Mouse (Mus musculus) A20 (cell line): ENCODE measurements around the gene Mylk.

Experiments used
- DNase-seq: peaks from one replicate; pipeline ENCODE4 v3.0.0-alpha.2; 2011; ENCODE audit warnings: low read depth, low spot score

The Mylk gene

DNA sequence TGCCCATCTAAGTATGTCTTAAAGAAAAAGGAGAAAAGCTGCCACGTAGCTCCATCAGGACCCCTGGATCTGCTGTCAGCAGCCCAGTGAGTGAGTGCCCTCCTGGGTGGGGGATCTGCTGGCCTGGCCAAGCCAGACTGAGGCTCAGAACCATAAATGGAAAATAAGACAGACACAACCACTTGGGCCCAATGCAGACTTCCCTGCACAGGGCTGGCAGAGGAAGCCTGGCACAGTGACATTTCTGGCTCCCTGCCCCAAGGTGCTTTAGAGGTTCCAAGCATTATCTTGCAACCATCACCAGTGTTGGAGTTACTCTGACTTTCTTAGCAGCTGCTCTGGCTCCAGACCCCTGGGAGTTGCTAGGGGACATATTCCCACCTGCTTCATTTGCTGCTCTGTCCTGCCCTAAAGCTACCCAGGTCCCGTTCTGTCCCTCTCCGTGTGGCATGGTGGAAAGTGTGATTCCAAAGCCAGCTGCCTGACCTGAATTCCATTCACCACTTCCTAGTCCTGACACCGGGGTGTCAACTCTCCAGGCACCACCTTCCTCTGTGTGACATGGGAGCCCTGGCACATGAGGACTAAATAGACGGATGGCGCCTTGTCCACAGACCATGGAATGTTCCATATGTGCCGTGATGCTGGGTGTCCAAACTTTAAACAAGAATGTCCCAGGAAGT, 156.7 kb downstream of the Mylk start:
- no peak for DNase-seq

DNA sequence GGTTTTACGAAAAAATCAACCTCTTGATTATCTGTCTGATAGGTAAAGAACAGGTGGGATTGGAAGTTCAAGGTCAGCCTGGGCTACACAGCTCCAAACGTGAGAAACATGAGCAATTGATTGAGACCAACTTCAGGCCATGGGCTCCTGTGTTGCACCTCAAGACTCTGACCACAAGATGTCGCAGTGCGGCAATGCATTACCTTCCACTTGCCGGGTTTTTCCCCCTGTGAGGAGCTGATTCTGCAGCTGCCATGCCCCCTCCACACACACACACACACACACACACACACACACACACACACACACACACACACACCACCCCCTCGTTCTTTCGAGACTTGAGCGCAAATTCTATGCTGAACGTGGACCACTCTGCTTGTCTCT, 157.3 kb downstream of the Mylk start:
- DNase-seq = peak; percentile 64

GRCm38 (mm10) chr16:34902761-34903160, 157.8 kb downstream of the Mylk start:
- DNase-seq = no peak

DNA sequence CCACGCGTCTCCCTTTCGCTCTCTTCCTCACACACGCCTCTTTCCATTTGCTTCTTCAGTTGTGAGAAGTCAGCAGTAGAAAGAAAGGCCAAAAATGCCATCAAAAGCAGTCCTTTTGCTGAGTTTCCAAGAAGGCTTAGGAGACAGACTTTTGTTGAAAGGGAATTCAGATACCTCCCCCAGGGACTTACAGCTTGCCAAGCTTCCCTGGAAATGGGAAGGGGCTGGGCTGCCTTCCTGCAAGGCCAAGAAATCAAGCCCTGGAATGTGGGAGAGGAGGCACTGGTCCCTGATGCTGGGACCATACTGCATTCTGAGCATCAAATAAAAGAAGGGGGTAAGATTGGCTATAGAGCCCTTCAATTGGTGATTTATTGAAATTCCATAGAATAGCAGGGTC, 159.9 kb downstream of the Mylk start:
- DNase-seq = no peak

GRCm38 (mm10) chr16:34909437-34909836, 164.4 kb downstream of the Mylk start:
- no peak for DNase-seq

DNA sequence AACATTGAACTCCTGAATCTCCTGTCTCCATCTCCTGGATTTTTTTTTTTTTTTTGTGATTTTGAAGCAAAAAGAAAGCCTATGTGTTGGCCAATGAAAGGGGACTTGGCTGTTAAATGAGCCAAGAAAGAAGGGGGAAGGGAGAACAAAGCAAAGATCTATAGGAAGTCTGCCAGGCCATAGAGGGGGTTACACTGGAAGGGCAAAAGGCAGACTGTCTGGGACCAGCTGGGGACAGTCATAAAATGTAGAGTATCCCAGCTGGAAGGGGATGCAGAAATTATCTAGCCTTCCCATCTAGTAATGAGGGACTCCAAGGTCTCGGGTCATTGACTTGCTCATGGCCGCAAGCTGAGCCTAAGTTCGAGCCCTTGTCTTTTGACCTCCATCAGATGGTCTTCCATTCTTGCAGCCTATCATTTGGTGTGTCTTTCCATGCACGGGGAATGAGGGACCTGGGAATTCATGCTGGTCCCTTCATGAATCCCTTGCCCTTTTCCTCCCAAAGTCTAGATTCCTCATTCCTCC, 172.4 kb downstream of the Mylk start:
- DNase-seq = no peak

GRCm38 (mm10) chr16:34920182-34920581, 175.2 kb downstream of the Mylk start:
- DNase-seq = peak; percentile 59

DNA sequence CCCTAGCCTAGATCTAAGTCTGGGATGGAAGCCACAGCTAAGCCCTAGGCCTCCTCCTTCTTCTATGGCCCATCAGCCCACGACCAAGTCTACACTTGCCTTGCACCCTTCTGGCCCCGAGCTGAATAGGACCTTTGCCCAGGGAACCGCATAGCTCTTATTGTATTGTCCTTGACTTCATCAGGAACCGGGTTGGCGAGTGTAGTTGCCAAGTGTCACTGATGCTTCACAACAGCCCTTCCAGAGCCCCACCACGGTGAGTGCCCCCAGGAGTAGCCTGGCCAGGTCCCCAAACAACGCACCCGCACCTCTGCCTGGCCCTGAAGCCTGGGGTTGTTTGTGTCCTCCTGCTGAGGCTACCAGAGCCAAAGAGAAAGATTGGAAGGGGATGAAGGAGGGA, 175.9 kb downstream of the Mylk start:
- DNase-seq = no peak

DNA sequence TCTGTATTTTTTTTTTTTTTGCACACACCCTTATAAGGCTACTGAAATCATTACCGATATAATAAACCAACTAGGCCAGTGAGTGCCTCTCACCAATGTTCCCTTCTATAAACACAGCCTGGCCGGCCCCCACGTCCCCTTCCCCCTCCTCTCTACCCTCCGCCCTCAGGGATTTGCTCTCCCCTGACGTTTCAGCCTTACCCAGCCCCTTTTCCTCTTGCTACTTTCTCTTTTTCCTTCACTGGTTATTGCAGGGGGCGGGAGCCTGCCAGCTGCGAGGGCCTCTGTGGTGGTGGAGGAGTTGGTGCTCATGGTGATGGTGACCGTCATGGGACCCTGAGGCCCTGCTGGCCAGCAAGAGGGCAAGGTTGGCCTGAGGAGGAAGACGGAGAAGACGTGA, 176.3 kb downstream of the Mylk start:
- DNase-seq = no peak

DNA sequence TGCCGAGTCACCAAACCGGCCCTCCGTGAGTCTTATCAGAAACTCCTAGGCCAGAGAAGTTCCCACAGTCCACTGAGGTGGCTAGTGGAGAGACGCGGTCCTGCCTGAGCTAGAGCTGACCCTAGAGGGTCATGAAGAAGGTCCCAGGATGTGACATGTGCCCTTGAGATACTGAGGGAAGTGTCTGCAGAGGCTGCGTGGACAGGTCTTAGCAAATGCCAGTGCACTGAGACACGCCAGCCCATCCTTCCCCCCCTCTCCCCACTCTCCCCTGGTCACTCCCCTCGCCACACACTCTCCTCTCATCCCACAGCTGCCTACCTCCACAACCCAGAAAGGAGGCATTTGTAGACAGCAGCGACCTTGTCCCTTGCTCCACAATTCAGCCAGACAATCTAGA, 178.6 kb downstream of the Mylk start:
- DNase-seq = no peak

GRCm38 (mm10) chr16:34924324-34924723, 179.3 kb downstream of the Mylk start:
- DNase-seq = no peak

GRCm38 (mm10) chr16:34924937-34925618, 180.1 kb downstream of the Mylk start:
- DNase-seq = no peak

DNA sequence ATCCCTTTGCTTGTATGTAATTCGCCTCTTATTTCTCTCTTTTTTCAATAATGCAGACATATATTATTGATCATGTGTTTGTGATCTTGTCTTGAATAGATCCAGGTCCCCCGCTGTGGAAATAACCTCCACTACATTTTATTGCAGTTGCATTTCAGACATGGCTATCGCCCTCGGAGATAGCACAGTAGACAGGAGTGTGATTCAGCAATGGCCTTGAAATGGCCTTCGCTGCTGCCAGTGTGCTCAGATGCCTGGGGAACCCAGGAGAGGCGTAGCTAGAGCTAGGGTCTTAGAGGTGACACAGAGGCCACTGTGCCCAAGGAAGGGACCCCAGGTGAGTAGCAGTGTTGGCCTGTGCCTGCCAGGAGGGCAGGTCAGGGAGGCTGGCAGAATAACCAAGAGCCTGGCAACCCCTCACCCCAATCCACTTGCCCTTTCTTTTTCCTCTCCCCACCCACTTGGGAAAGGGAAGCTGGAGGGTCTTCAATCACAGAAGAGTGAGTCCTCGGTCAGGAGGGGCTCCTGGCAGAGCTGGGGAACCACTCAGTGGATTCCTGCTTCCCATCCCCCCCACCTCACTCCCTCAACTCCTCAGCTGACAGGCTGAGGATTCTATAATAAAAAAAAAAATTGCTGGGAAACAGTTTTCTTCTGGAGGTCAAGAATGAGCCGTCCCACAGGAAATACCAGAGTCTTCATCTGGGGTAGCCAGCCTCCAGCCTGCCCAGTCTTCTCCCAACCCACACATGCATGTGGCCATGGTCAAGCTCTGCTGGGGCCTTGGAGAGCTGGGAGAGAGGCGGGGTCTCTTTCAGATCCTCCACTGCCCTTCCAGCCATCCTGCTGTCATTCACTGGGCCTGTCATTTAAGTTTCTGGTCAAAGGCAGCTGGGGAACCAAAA, 181.8 kb downstream of the Mylk start:
- DNase-seq = no peak

DNA sequence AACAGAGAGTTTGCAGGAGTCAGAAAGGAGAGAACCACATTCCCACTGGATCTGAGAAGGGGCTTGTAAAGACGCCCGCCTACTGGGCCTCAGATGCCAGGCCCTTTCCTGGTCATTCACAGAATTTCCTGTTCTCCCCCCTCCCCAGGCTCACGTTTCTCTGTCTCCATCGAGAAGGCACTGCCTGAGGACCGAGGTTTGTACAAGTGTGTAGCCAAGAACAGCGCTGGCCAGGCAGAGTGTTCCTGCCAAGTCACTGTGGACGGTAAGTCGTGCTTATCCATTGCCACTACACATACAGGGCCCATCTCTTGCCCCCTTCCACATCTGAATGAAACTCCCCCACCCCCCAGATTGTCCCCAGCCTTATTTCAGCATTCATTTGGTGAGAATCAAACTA, 184.7 kb downstream of the Mylk start:
- no peak for DNase-seq

DNA sequence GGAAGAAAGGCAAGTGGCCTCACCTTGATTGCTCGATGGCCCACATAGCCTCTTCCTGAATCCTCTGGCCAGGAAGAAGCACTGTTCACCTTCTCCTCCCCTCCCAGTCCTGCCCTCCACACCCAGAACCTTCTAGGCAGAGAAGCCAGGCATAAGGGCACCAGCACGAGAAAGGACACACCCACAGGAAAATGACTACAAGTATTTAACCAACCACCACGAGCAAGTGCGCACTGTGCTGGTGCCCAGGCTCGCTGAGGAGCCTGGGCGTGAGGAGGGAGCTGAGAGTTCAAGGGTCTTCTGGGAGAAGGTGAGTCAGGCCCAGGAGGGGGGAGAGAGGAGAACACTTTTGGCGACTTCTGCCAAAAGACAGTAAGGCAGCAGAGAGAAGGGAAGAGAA, 185.1 kb downstream of the Mylk start:
- no peak for DNase-seq

DNA sequence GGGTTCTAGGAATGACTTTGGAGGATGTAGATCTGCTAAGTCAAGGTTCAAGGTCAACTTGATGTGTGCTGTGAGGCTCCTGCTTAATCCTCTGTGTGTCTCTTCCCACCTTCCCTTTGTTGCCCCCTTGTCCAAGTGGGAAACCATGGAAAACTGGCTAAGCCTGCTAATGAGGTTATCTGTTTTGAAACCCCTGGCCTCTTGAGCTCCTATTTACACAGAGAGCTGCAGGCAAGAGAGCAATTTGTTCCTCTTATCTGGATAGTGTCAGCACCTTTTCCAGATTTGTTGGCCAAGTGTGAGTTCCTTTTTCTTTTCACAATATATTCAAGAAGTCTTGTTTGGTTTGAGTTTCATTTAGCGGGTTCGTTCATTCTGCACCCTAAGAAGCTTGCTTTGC, 186.3 kb downstream of the Mylk start:
- DNase-seq = no peak

DNA sequence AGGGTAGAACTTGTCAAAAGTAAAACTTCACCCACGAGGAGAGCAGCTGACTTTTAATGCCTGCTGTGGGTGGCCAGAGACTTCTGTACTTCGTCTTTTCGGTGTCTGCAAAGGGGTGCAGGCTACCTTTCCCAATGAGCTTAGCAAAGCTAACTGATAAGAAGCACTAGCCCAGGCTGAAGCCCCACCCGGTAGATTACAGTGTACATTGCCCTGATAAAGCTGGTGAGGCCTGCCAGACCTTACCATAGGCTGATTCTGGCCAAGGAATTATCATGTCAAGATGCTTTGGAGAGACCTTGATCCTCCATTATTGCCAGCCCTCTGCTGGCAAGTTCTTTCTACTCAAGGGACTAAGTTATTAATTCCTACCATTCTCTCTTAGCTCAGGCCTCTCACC, 188.2 kb downstream of the Mylk start:
- DNase-seq = no peak

GRCm38 (mm10) chr16:34934486-34934885, 189.5 kb downstream of the Mylk start:
- no peak for DNase-seq

GRCm38 (mm10) chr16:34935514-34936338, 190.7 kb downstream of the Mylk start:
- DNase-seq = no peak

GRCm38 (mm10) chr16:34936339-34936810, 191.4 kb downstream of the Mylk start:
- no peak for DNase-seq

- no peak for DNase-seq
These were observed 192.6 kb downstream of the Mylk start for GRCm38 (mm10) chr16:34937611-34938010.
